Mouse (Mus musculus) T-cell, adult 2 months (primary cell): ENCODE measurements around the gene Maml3.

Source experiments
- DNase-seq: peaks from one replicate; pipeline ENCODE4 v3.0.0; 2022; ENCODE audit warnings: low spot score

The Maml3 gene

DNA sequence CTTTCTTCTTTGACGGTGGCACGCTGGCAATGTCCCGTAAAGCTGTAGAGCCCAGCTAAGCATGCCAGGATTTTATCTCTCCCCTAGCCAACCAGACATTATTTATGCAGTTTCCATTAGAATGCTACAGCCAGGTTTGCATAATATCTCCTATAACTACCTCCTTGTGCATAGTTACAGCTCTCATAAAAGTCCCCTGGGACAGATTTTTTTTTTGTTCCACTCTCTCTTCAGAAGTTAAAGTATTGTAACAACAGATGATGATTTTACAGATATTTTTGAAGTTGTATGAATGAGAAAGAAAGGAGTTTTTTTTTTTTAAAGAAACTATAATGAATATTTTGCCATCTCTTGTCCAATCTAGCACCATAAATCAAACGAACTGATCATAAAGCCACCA, 232.1 kb downstream of the Maml3 start:
- no peak for DNase-seq

GRCm38 (mm10) chr3:51871346-51871745, 233.5 kb downstream of the Maml3 start:
- DNase-seq, result no peak

DNA sequence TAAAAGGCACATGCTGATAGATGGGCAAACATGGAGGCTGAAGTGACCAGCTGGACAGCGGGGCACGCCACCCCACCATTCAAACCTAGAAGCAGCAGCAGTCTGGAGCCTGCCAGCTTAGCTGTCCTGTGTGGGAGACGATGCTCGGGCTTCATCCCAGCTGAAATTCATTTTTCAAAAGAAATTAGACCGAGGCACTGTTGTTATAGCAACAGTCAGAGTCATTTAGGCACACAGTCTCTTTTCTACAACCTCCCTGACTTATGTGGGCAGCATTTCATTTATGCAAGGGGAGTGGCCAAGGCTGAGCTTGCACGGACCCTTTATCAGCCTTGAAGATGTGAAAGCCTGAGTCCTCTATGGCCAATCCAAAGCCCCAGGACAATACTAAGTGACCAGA, 234.9 kb downstream of the Maml3 start:
- DNase-seq, result no peak

DNA sequence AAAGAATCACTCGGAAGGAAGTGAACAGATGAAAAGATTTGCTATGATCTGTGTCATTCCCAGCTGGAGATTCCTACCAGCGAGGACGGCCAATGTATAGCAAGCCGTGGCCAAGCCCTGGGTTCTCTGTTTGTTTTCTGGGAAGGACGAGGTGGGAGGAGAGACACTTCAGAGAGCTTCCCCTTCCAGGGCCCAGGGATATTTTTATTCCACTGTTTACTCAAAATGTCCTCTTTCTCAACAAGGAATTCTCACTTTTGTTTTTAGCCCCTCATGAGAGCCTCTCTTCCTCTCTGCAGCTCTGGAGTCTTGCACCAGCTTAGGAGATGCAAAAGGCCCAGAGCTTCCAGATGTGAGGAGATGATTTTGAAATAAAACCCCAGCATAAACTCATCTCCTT, 236.0 kb downstream of the Maml3 start:
- DNase-seq, result no peak

- DNase-seq, result no peak
Observed at GRCm38 (mm10) chr3:51866446-51866845, 238.4 kb downstream of the Maml3 start.

DNA sequence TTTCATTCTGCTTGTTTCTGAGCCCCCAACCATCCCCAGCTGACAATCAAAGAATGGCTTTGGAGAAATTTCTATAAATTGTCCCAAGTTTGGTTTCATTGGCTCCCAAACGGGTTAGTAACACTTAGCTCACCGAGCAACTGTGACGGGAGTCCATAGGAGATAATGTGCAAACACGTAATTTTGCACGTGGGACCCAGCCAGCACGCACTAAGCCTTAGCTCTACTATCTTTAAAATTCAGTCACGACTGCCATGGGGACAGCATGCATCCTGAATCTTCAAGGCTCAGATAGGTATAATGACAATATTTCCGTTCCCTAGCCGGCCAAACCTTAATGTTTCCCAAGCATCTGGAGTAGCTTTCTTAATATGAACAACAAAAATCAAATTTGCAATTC, 243.2 kb downstream of the Maml3 start:
- no peak for DNase-seq

DNA sequence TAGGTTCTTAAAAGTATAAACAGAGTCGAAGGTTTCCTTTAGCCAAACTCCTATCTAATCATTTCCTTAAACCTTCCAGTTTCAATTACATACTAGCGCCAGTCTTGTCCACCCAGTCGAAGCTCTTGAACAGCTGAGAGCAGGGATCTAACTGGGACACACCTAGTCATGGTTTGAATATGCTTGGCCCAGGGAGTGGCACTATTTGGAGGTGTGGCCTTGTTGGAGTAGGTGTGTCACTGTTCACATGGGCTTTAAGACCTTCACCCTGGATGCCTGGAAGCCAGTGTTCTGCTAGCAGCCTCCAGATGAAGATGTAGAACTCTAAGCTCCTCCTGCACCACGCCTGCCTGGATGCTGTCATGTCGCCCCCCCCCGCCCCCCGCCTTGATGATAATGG, 244.4 kb downstream of the Maml3 start:
- DNase-seq, result no peak

GRCm38 (mm10) chr3:51859208-51859607, 245.7 kb downstream of the Maml3 start:
- DNase-seq, result no peak

GRCm38 (mm10) chr3:51854152-51854551, 250.7 kb downstream of the Maml3 start:
- no peak for DNase-seq

GRCm38 (mm10) chr3:51853610-51854009, 251.3 kb downstream of the Maml3 start:
- DNase-seq, result no peak

GRCm38 (mm10) chr3:51852692-51853091, 252.2 kb downstream of the Maml3 start:
- no peak for DNase-seq

DNA sequence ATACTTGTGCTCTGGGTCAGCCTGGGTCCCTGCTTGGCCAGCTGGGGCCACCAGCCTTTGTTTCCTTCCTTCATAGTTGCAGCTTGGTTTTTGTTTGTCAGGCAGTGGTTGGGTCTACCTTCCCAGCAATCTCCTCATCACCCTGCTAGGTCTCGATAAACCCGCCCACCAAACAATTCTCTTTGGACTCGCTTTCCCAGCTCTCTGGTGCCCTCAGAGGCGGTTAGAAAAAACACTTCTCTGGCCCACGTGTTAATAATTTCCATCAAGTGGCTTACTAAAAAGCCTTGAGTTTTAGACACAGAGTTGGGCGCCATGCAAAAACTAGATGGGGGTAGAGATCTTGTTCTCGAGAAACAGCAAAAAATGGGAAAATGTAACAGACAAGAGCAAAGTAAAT, 253.3 kb downstream of the Maml3 start:
- no peak for DNase-seq

GRCm38 (mm10) chr3:51849462-51849861, 255.4 kb downstream of the Maml3 start:
- no peak for DNase-seq

DNA sequence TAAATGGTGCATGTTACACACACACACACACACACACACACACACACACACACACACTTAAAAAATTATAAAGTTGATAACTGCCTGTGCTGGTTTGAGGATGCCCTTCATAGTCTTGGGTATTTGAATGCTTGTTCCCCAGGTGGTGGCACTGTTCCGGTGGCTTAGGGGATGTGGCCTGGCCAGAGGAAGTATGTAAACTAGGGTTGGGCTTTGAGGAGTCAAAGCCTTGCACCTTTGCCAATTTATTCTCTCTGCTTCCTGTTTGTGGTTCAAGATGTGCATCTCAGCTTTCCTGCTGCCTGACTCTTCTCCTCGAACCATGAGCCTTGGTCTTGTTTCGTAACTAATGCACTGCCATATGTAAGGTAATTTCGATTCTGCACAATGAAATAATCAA, 257.6 kb downstream of the Maml3 start:
- peak; percentile 10 for DNase-seq

DNA sequence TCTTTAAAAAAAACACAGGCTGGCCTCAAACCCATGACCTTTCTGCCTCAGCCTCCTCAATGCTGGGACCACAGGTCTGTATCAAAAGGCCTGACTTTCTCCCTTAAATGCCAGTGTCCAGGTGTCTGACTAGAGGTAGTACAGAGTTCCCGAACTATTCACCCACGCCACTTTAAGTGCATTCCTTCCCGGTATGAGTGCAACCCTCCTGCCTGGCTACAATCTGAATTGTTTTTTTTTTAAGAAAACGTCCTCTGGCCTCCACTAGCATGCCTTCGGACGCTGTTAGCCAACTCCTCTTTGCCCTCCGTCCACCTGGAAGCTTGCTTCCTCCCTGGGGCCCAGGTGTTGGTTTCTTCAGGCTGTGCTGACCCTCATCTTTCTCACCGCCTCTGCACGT, 260.6 kb downstream of the Maml3 start:
- no peak for DNase-seq

DNA sequence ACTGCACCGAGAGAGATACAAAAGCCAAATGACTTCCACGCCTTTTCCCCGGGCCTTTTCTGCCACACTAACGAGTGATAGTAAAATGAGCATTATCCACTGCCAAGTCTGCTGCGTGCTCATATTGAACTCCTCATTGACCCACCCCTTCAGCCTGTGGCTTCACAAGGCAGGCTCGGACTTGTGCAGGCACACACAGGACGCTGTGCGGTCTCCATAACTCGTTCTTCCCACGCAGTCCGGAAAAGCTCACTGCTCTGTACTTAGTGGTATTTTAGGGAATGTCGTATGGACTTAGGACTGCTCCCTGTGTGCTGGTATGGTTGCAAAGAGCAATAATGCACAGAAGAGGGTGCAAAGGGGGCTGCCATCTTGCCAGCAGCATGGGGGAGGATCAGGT, 262.7 kb downstream of the Maml3 start:
- DNase-seq, result no peak

GRCm38 (mm10) chr3:51841598-51841997, 263.3 kb downstream of the Maml3 start:
- DNase-seq, result no peak

- no peak for DNase-seq
Observed at GRCm38 (mm10) chr3:51841177-51841576, 263.7 kb downstream of the Maml3 start.

DNA sequence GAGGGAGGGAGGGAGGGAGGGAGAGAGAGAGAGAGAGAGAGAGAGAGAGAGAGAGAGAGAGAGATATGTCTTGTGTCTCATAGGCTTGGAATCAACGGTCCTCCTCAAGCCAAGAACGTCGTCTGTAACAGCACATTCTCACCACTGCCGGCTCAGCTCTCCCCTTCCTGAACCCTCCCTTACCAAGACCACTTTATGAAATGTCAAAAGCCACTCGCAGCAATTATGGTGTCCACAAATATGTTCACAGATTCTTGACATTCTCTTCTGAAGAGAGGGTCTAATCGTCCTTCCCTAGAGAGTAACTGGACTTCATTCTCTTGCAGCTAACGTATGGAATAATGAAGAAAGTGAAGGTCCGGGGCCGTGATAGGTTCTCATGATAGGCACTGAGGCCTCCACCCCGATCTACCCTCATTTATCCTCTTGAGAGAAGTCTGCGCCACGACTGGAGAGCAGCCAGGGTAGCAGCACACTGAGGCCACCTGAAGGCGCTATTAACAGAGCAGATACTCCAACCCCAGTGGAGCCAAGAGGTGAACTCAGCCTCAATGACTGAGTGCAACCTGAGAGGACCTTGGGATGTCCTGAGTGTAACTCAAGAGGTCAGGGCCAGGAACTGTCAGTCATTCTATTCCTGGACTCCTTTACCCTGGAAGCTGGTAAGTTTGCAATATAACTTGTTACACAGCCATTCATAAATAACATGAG, 264.6 kb downstream of the Maml3 start:
- no peak for DNase-seq

GRCm38 (mm10) chr3:51839353-51839715, 265.5 kb downstream of the Maml3 start:
- no peak for DNase-seq

DNA sequence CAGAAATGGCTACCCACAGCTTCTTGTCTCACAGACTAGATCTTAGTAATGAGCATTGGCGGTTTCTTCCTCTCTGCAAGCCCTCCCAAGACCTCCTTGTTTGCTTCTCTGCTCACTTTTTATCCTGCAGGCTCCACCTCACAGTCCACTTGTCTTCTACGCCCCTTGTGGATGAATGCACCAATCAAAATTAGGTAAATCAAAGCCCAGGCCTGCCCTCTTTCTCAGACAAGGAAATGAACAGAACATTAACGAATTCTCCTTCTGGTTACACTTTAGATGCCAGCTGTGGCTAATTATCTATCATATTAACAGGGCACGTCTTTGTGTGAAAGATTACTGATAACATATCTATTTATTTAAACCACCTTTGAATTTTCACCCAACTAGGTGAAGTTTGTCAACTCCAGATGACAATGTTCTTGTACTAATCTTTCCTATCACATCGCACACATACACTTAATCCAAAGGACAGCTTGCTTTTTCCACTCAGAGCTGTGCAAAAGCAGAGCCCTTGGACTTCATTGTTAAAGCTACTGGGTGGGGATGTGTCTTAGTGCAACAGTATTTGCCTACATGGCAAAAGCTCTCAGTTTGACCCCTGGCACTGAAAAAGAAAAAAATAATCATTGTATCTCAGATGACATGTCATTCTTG, 266.1 kb downstream of the Maml3 start:
- no peak for DNase-seq

DNA sequence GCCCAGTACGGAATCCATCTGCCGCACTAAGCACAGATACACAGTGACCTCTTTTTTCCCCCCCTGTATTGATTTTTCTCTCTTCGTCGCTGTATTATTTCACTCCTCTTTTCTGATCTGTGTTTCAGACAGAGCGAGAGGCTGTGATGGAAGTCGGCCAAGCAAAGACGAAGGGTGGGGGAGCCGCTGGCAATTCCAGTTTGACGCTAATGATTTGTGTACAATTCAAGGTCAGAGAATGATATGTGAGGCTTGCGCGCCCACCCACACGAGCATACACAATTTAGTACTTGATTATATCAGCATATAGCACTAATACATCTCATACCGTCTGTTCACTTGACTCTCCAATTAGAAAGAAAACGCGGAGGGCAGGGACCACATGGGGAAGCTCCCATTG, 271.9 kb downstream of the Maml3 start:
- no peak for DNase-seq

- DNase-seq, result no peak
Observed at GRCm38 (mm10) chr3:51830821-51831429, 274.0 kb downstream of the Maml3 start.

DNA sequence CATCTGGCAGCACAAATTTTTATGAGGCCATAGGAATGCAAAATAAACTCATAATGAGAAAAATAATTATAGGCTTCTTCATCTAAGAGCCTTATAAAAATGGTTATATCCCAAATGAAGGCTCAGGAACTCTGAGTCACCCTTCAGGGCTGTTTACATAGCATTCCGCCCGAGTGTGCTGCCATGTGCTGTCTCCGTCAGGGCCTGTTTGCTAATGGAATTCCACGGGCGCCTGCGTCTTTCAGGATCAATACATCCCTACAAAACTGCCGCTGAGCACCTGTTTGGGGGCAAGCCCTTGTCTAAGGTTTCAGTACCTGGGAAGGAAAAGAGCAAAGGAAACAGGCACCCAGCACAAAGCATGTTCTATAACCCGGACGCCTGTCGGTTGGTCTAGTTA, 279.3 kb downstream of the Maml3 start:
- DNase-seq, result no peak
